Mouse (Mus musculus): ENCODE data around the gene Edil3. TPM values are rescaled to one million over a fixed set of nuclear protein-coding genes. Genes with fewer than 3 reads are reported as not detected.

Edil3 gene
- polyA plus RNA-seq, 1 experiment = 0.60 TPM

- Histone ChIP-seq H3K4me3 (replicated peaks; ENCODE audit: control insufficient read depth, low read depth, low read length) (no peak overlapping the region), H3K4me1 (ENCODE audit: control insufficient read depth, insufficient read depth, low read length) (no peaks in the 10 kb centered on the region), H3K27ac (ENCODE audit: control insufficient read depth, insufficient read depth, low read depth, low read length, poor library complexity) (no peak overlapping the region)
- TF ChIP-seq CTCF (IDR thresholded peaks at IDR 0.05; ENCODE audit: control insufficient read depth, insufficient read depth, low read length) (no peak), POLR2A (IDR thresholded peaks at IDR 0.05; ENCODE audit: borderline replicate concordance, control insufficient read depth, low read depth, low read length) (no peak)
- 21% methylated on average over 10 of the region's 10 CpGs for WGBS
Observed at GRCm38 (mm10) chr13:88822976-88823521, 1.8 kb downstream of the Edil3 start.

GRCm38 (mm10) chr13:88823522-88824419 is 2.5 kb downstream of the Edil3 start:
- TF ChIP-seq POLR2A (IDR thresholded peaks at IDR 0.05; ENCODE audit: borderline replicate concordance, control insufficient read depth, low read depth, low read length) = no peak
- TF ChIP-seq CTCF (IDR thresholded peaks at IDR 0.05; ENCODE audit: control insufficient read depth, insufficient read depth, low read length) = no peak
- 5% methylated on average over 25 of the region's 25 CpGs for WGBS
- no peak overlapping the region for H3K4me3 ChIP-seq (replicated peaks; ENCODE audit: control insufficient read depth, low read depth, low read length)
- H3K27ac ChIP-seq (ENCODE audit: control insufficient read depth, insufficient read depth, low read depth, low read length, poor library complexity) = no peak overlapping the region
- no peaks in the 10 kb centered on the region for H3K4me1 ChIP-seq (ENCODE audit: control insufficient read depth, insufficient read depth, low read length)

- Histone ChIP-seq H3K4me3 (replicated peaks; ENCODE audit: control insufficient read depth, low read depth, low read length) (no peak overlapping the region), H3K4me1 (ENCODE audit: control insufficient read depth, insufficient read depth, low read length) (no peaks in the 10 kb centered on the region), H3K27ac (ENCODE audit: control insufficient read depth, insufficient read depth, low read depth, low read length, poor library complexity) (no peak overlapping the region)
- WGBS = 38% methylated on average over 4 of the region's 4 CpGs
- TF ChIP-seq POLR2A (IDR thresholded peaks at IDR 0.05; ENCODE audit: borderline replicate concordance, control insufficient read depth, low read depth, low read length) (no peak), CTCF (IDR thresholded peaks at IDR 0.05; ENCODE audit: control insufficient read depth, insufficient read depth, low read length) (no peak)
Observed at GRCm38 (mm10) chr13:88824441-88824840, 3.2 kb downstream of the Edil3 start.

- H3K4me3 ChIP-seq (replicated peaks; ENCODE audit: control insufficient read depth, low read depth, low read length) = no peak overlapping the region
- WGBS = 8% methylated on average over 10 of the region's 10 CpGs
- no peak overlapping the region for H3K27ac ChIP-seq (ENCODE audit: control insufficient read depth, insufficient read depth, low read depth, low read length, poor library complexity)
- H3K4me1 ChIP-seq (ENCODE audit: control insufficient read depth, insufficient read depth, low read length) = no peaks in the 10 kb centered on the region
- no peak for TF ChIP-seq CTCF (IDR thresholded peaks at IDR 0.05; ENCODE audit: control insufficient read depth, insufficient read depth, low read length)
- no peak for TF ChIP-seq POLR2A (IDR thresholded peaks at IDR 0.05; ENCODE audit: borderline replicate concordance, control insufficient read depth, low read depth, low read length)
Observed at GRCm38 (mm10) chr13:88828362-88828761, 7.1 kb downstream of the Edil3 start.

- no peak overlapping the region for H3K27ac ChIP-seq (ENCODE audit: control insufficient read depth, insufficient read depth, low read depth, low read length, poor library complexity)
- H3K4me1 ChIP-seq (ENCODE audit: control insufficient read depth, insufficient read depth, low read length) = no peaks in the 10 kb centered on the region
- H3K4me3 ChIP-seq (replicated peaks; ENCODE audit: control insufficient read depth, low read depth, low read length) = no peak overlapping the region
- TF ChIP-seq POLR2A (IDR thresholded peaks at IDR 0.05; ENCODE audit: borderline replicate concordance, control insufficient read depth, low read depth, low read length) (no peak), CTCF (IDR thresholded peaks at IDR 0.05; ENCODE audit: control insufficient read depth, insufficient read depth, low read length) (no peak)
- 63% methylated on average over 1 of the region's 1 CpGs for WGBS
Observed at GRCm38 (mm10) chr13:88833732-88834131, 12.5 kb downstream of the Edil3 start.

- 49% methylated on average over 4 of the region's 4 CpGs for WGBS
- Histone ChIP-seq H3K27ac (ENCODE audit: control insufficient read depth, insufficient read depth, low read depth, low read length, poor library complexity) (no peak overlapping the region), H3K4me1 (ENCODE audit: control insufficient read depth, insufficient read depth, low read length) (no peaks in the 10 kb centered on the region), H3K4me3 (replicated peaks; ENCODE audit: control insufficient read depth, low read depth, low read length) (no peak overlapping the region)
- no peak for TF ChIP-seq CTCF (IDR thresholded peaks at IDR 0.05; ENCODE audit: control insufficient read depth, insufficient read depth, low read length)
- no peak for TF ChIP-seq POLR2A (IDR thresholded peaks at IDR 0.05; ENCODE audit: borderline replicate concordance, control insufficient read depth, low read depth, low read length)
Observed at GRCm38 (mm10) chr13:88849739-88850138, 28.5 kb downstream of the Edil3 start.

DNA sequence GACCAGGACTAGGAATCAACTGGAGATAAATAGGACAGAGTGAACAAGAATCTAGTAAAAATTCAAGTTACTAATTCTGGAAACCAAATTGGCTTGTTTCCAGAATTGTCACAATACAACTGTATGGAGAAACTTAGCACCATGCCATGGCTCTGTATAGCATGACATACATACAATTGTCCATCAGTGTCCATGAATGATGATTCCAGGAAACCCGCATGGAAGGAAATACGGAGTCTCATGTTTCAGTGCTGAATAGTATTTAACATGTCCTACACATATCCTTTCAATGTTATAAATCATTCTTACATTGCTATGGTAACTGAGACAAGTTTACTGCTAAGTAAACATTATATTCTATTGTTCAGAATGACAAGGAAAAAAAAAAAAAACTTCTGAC is 58.7 kb downstream of the Edil3 start:
- H3K27ac ChIP-seq (ENCODE audit: control insufficient read depth, insufficient read depth, low read depth, low read length, poor library complexity) = no peak overlapping the region
- H3K4me1 ChIP-seq (ENCODE audit: control insufficient read depth, insufficient read depth, low read length) = no peaks in the 10 kb centered on the region
- no peak for TF ChIP-seq POLR2A (IDR thresholded peaks at IDR 0.05; ENCODE audit: borderline replicate concordance, control insufficient read depth, low read depth, low read length)
- TF ChIP-seq CTCF (IDR thresholded peaks at IDR 0.05; ENCODE audit: control insufficient read depth, insufficient read depth, low read length) = no peak
- WGBS = 81% methylated on average over 2 of the region's 2 CpGs
- H3K4me3 ChIP-seq (replicated peaks; ENCODE audit: control insufficient read depth, low read depth, low read length) = no peak overlapping the region

- Histone ChIP-seq H3K4me1 (ENCODE audit: control insufficient read depth, insufficient read depth, low read length) (no peaks in the 10 kb centered on the region), H3K4me3 (replicated peaks; ENCODE audit: control insufficient read depth, low read depth, low read length) (no peak overlapping the region), H3K27ac (ENCODE audit: control insufficient read depth, insufficient read depth, low read depth, low read length, poor library complexity) (no peak overlapping the region)
- 75% methylated on average over 3 of the region's 3 CpGs for WGBS
- no peak for TF ChIP-seq CTCF (IDR thresholded peaks at IDR 0.05; ENCODE audit: control insufficient read depth, insufficient read depth, low read length)
- no peak for TF ChIP-seq POLR2A (IDR thresholded peaks at IDR 0.05; ENCODE audit: borderline replicate concordance, control insufficient read depth, low read depth, low read length)
Observed at GRCm38 (mm10) chr13:88890728-88891127, 69.5 kb downstream of the Edil3 start.
